Mouse (Mus musculus) olfactory bulb, adult 2 months (tissue): Measurements from ENCODE around the gene Jtb. TPM values are rescaled to one million over a fixed set of nuclear protein-coding genes. Genes with fewer than 3 reads are reported as not detected.

Source experiments
- H3K27ac ChIP-seq: fragments of 200-500 bp; 2 replicates; pipeline ENCODE4 v1.5.1; 2012; ENCODE audit warnings: low read depth, low read length; ENCODE audit not compliant: insufficient read depth
- H3K4me1 ChIP-seq: fragments of 200-500 bp; 2 replicates; pipeline ENCODE4 v1.6.1; 2012; ENCODE audit warnings: low read length; ENCODE audit not compliant: control insufficient read depth, insufficient read depth
- H3K4me3 ChIP-seq: fragments of 200-500 bp; 2 replicates; pipeline ENCODE4 v1.5.1; 2012; ENCODE audit warnings: mild to moderate bottlenecking, low read depth, low read length, moderate library complexity; ENCODE audit not compliant: insufficient read depth
- CTCF ChIP-seq: fragments of 200-500 bp; IDR thresholded peaks from 2 replicates; pipeline ENCODE4 v1.5.1; 2012; ENCODE audit warnings: low read depth, mild to moderate bottlenecking, low read length, moderate library complexity; ENCODE audit not compliant: insufficient read depth
- POLR2A ChIP-seq: fragments of 200-500 bp; IDR thresholded peaks from 2 replicates; pipeline ENCODE4 v1.6.1; 2012; ENCODE audit warnings: mild to moderate bottlenecking, low read depth, low read length, moderate library complexity; ENCODE audit not compliant: insufficient read depth
- WGBS: fragments of 180-500 bp; shearing (Covaris S2); methylation state at CpG from one replicate; pipeline ENCODE4 v1.1.7; 2018; 5-methylcytosine and 5-hydroxymethylcytosine counted together
- polyA plus RNA-seq: library from polyadenylated mRNA; stranded (reverse); fragments of >200 nt; gene quantifications from 2 replicates; pipeline ENCODE4 v1.2.4, GENCODE M21; 2012; ENCODE audit warnings: low replicate concordance; ENCODE audit not compliant: missing spikeins, insufficient read depth, insufficient read length

Gene Jtb
- polyA plus RNA-seq, 1 experiment = not detected

GRCm38 (mm10) chr3:90208662-90209061 is 22.7 kb upstream of the Jtb start:
- TF ChIP-seq POLR2A (no peak), CTCF (no peak)
- no peak overlapping the region for H3K27ac ChIP-seq
- WGBS = 84% methylated on average over 2 of the region's 2 CpGs
- 0 out of 2 replicates have a peak, but pooled peaks cover 3% of the 10 kb centered on the region for H3K4me1 ChIP-seq
- no peak overlapping the region for H3K4me3 ChIP-seq

- WGBS = 93% methylated on average over 5 of the region's 5 CpGs
- no peak overlapping the region for H3K27ac ChIP-seq
- 0 out of 2 replicates have a peak, but pooled peaks cover 3% of the 10 kb centered on the region for H3K4me1 ChIP-seq
- H3K4me3 ChIP-seq = no peak overlapping the region
- TF ChIP-seq CTCF (no peak), POLR2A (no peak)
Measured at GRCm38 (mm10) chr3:90209908-90210566, 21.4 kb upstream of the Jtb start.

- H3K27ac ChIP-seq = no peak overlapping the region
- H3K4me3 ChIP-seq = no peak overlapping the region
- 73% methylated on average over 13 of the region's 13 CpGs for WGBS
- TF ChIP-seq CTCF (no peak), POLR2A (no peak)
- 0 out of 2 replicates have a peak, but pooled peaks cover 3% of the 10 kb centered on the region for H3K4me1 ChIP-seq
Measured at GRCm38 (mm10) chr3:90211475-90212398, 19.7 kb upstream of the Jtb start.

GRCm38 (mm10) chr3:90212723-90213122 is 18.7 kb upstream of the Jtb start:
- Histone ChIP-seq H3K4me1 (0 out of 2 replicates have a peak, but pooled peaks cover 3% of the 10 kb centered on the region), H3K27ac (no peak overlapping the region), H3K4me3 (peak overlapping the region; percentile 78)
- TF ChIP-seq POLR2A = no peak
- no peak for TF ChIP-seq CTCF
- WGBS = 11% methylated on average over 5 of the region's 5 CpGs

- peak; percentile 97 for TF ChIP-seq POLR2A
- TF ChIP-seq CTCF = no peak
- peak within 1 kb of the TSS; percentile 73 for H3K27ac ChIP-seq
- under 1% methylated on average over 42 of the region's 42 CpGs for WGBS
- peak within 1 kb of the TSS; percentile 78 for H3K4me3 ChIP-seq
- 0 out of 2 replicates have a peak, but pooled peaks cover 3% of the 10 kb centered on the region for H3K4me1 ChIP-seq
Measured at GRCm38 (mm10) chr3:90213377-90213866, 18.0 kb upstream of the Jtb start, which contains the start of the genes Rps27 and Rab13. Gene Rps27 (minus strand): TSS chr3:90213651. Gene Rab13 (plus strand): TSS chr3:90213695.

GRCm38 (mm10) chr3:90213956-90214684 is 17.3 kb upstream of the Jtb start:
- TF ChIP-seq POLR2A (no peak), CTCF (no peak)
- peak overlapping the region; percentile 78 for H3K4me3 ChIP-seq
- H3K4me1 ChIP-seq = 0 out of 2 replicates have a peak, but pooled peaks cover 3% of the 10 kb centered on the region
- peak overlapping the region; percentile 50; the same call in 1 of the 2 replicates for H3K27ac ChIP-seq
- 10% methylated on average over 12 of the region's 12 CpGs for WGBS

- Histone ChIP-seq H3K4me3 (no peak overlapping the region), H3K27ac (no peak overlapping the region), H3K4me1 (peaks cover 7% of the 10 kb centered on the region; the same call in 1 of the 2 replicates)
- WGBS = 35% methylated on average over 1 of the region's 1 CpGs
- no peak for TF ChIP-seq POLR2A
- TF ChIP-seq CTCF = no peak
Measured at GRCm38 (mm10) chr3:90215825-90216380, 15.5 kb upstream of the Jtb start.

- TF ChIP-seq POLR2A (no peak), CTCF (no peak)
- Histone ChIP-seq H3K4me1 (peaks cover 4% of the 10 kb centered on the region; the same call in 1 of the 2 replicates), H3K27ac (no peak overlapping the region), H3K4me3 (no peak overlapping the region)
- WGBS = 9% methylated on average over 6 of the region's 6 CpGs
Measured at GRCm38 (mm10) chr3:90220088-90220487, 11.3 kb upstream of the Jtb start.
